Mouse (Mus musculus) forebrain, embryonic 10.5 days (tissue): ENCODE measurements around the gene Btbd9. TPM values are rescaled to one million over a fixed set of nuclear protein-coding genes. Genes with fewer than 3 reads are reported as not detected.
A peak's percentile ranks its signal among the peaks of the same experiment; 100 is the strongest.
"Not testable (repeated sequence)": the region's sequence is repeated elsewhere in the genome, so short reads cannot be mapped to it uniquely, and the experiment has no call there.

ENCODE experiments used
- DNase-seq: peaks from one replicate; pipeline ENCODE4 v3.0.0-alpha.2; 2017; ENCODE audit warnings: low spot score; ENCODE audit errors: extremely low spot score
- H3K27ac ChIP-seq: fragments of 300-500 bp; sonication (generic); 2 replicates; pipeline ENCODE4 v1.5.1; 2016; ENCODE audit warnings: mild to moderate bottlenecking
- H3K27me3 ChIP-seq: fragments of 300-500 bp; sonication (generic); 2 replicates; pipeline ENCODE4 v1.6.1; 2016; ENCODE audit warnings: mild to moderate bottlenecking; ENCODE audit not compliant: poor library complexity, severe bottlenecking
- H3K36me3 ChIP-seq: fragments of 300-500 bp; sonication (generic); replicated peaks from 2 replicates; pipeline ENCODE4 v1.6.1; 2016; ENCODE audit warnings: mild to moderate bottlenecking, moderate library complexity
- H3K4me1 ChIP-seq: fragments of 300-500 bp; sonication (generic); 2 replicates; pipeline ENCODE4 v1.6.1; 2016
- H3K4me3 ChIP-seq: fragments of 300-500 bp; sonication (generic); 2 replicates; pipeline ENCODE4 v1.5.1; 2016; ENCODE audit warnings: mild to moderate bottlenecking, moderate library complexity
- H3K9me3 ChIP-seq: fragments of 300-500 bp; sonication (generic); 2 replicates; pipeline ENCODE4 v1.6.1; 2016; ENCODE audit warnings: mild to moderate bottlenecking, moderate library complexity
- WGBS: fragments of 180-500 bp; shearing (Covaris S2); methylation state at CpG from one replicate; pipeline ENCODE4 v1.1.7; 2016; 5-methylcytosine and 5-hydroxymethylcytosine counted together
- polyA plus RNA-seq: library from polyadenylated mRNA; unstranded; fragments of >200 nt; fragmentation: Nextera tagmentation; extraction: Ambion mirVana; gene quantifications from 2 replicates; pipeline ENCODE4 v1.2.1, GENCODE M21; 2016

Gene Btbd9
- polyA plus RNA-seq, 1 experiment from 2014 or later, result 57.8 TPM

- 75% methylated on average over 4 of the region's 4 CpGs for WGBS
- Histone ChIP-seq H3K4me1 (peaks cover 14% of the 10 kb centered on the region; the same call in 1 of the 2 replicates), H3K36me3 (peaks cover 8% of the 10 kb centered on the region), H3K4me3 (no peak overlapping the region), H3K27ac (no peak overlapping the region), H3K9me3 (no peaks in the 10 kb centered on the region), H3K27me3 (no peaks in the 10 kb centered on the region)
- DNase-seq, result no peak
Measured at GRCm38 (mm10) chr17:30530542-30530940, 45.7 kb downstream of the Btbd9 start.

- no peaks in the 10 kb centered on the region for H3K9me3 ChIP-seq
- peaks cover 17% of the 10 kb centered on the region; the same call in 1 of the 2 replicates for H3K4me1 ChIP-seq
- WGBS, result 82% methylated on average over 12 of the region's 12 CpGs
- H3K4me3 ChIP-seq, result no peak overlapping the region
- peaks cover 8% of the 10 kb centered on the region for H3K36me3 ChIP-seq
- no peak overlapping the region for H3K27ac ChIP-seq
- DNase-seq, result no peak
- no peaks in the 10 kb centered on the region for H3K27me3 ChIP-seq
Measured at GRCm38 (mm10) chr17:30529632-30530541, 46.4 kb downstream of the Btbd9 start.

- Histone ChIP-seq H3K27me3 (no peaks in the 10 kb centered on the region), H3K4me1 (peaks cover 17% of the 10 kb centered on the region; the same call in 1 of the 2 replicates), H3K4me3 (no peak overlapping the region), H3K36me3 (peaks cover 18% of the 10 kb centered on the region), H3K9me3 (no peaks in the 10 kb centered on the region), H3K27ac (peak overlapping the region; percentile 21; the same call in 1 of the 2 replicates)
- no peak for DNase-seq
- WGBS, result 75% methylated on average over 6 of the region's 6 CpGs
Measured at GRCm38 (mm10) chr17:30525405-30526295, 50.6 kb downstream of the Btbd9 start.

- Histone ChIP-seq H3K4me1 (0 out of 2 replicates have a peak, but pooled peaks cover 6% of the 10 kb centered on the region), H3K27ac (no peak overlapping the region), H3K27me3 (no peaks in the 10 kb centered on the region), H3K9me3 (no peaks in the 10 kb centered on the region), H3K4me3 (no peak overlapping the region), H3K36me3 (peaks cover 18% of the 10 kb centered on the region)
- no peak for DNase-seq
- 88% methylated on average over 7 of the region's 7 CpGs for WGBS
Measured at GRCm38 (mm10) chr17:30524451-30524850, 51.8 kb downstream of the Btbd9 start.

GRCm38 (mm10) chr17:30523783-30524182, 52.5 kb downstream of the Btbd9 start:
- Histone ChIP-seq H3K4me3 (no peak overlapping the region), H3K36me3 (peaks cover 18% of the 10 kb centered on the region), H3K9me3 (no peaks in the 10 kb centered on the region), H3K4me1 (0 out of 2 replicates have a peak, but pooled peaks cover 6% of the 10 kb centered on the region), H3K27me3 (no peaks in the 10 kb centered on the region), H3K27ac (no peak overlapping the region)
- 84% methylated on average over 2 of the region's 2 CpGs for WGBS
- DNase-seq, result no peak

- Histone ChIP-seq H3K4me1 (0 out of 2 replicates have a peak, but pooled peaks cover 6% of the 10 kb centered on the region), H3K27ac (no peak overlapping the region), H3K4me3 (no peak overlapping the region), H3K36me3 (peaks cover 18% of the 10 kb centered on the region), H3K9me3 (no peaks in the 10 kb centered on the region), H3K27me3 (no peaks in the 10 kb centered on the region)
- DNase-seq, result no peak
- 96% methylated on average over 9 of the region's 9 CpGs for WGBS
Measured at GRCm38 (mm10) chr17:30522406-30523078, 53.7 kb downstream of the Btbd9 start.

GRCm38 (mm10) chr17:30519172-30519512, 57.1 kb downstream of the Btbd9 start:
- WGBS, result 80% methylated on average over 2 of the region's 2 CpGs
- not testable (repeated sequence) for H3K4me3 ChIP-seq, H3K9me3 ChIP-seq, H3K4me1 ChIP-seq, H3K27ac ChIP-seq, H3K27me3 ChIP-seq, DNase-seq
- H3K36me3 ChIP-seq, result peaks cover 15% of the 10 kb centered on the region

- Histone ChIP-seq H3K27ac (no peak overlapping the region), H3K9me3 (no peaks in the 10 kb centered on the region), H3K4me3 (no peak overlapping the region), H3K27me3 (no peaks in the 10 kb centered on the region), H3K4me1 (no peaks in the 10 kb centered on the region), H3K36me3 (peaks cover 15% of the 10 kb centered on the region)
- WGBS, result 86% methylated on average over 8 of the region's 8 CpGs
- DNase-seq, result no peak
Measured at GRCm38 (mm10) chr17:30518431-30519171, 57.7 kb downstream of the Btbd9 start.

GRCm38 (mm10) chr17:30516580-30517340, 59.5 kb downstream of the Btbd9 start:
- Histone ChIP-seq H3K27ac (no peak overlapping the region), H3K4me3 (no peak overlapping the region), H3K9me3 (no peaks in the 10 kb centered on the region), H3K36me3 (peaks cover 12% of the 10 kb centered on the region), H3K27me3 (no peaks in the 10 kb centered on the region), H3K4me1 (peaks cover 4% of the 10 kb centered on the region)
- 93% methylated on average over 10 of the region's 10 CpGs for WGBS
- DNase-seq, result no peak

GRCm38 (mm10) chr17:30515401-30515800, 60.9 kb downstream of the Btbd9 start:
- peaks cover 9% of the 10 kb centered on the region for H3K4me1 ChIP-seq
- H3K4me3 ChIP-seq, result no peak overlapping the region
- no peaks in the 10 kb centered on the region for H3K9me3 ChIP-seq
- no peak for DNase-seq
- WGBS, result 92% methylated on average over 8 of the region's 8 CpGs
- no peaks in the 10 kb centered on the region for H3K27me3 ChIP-seq
- H3K36me3 ChIP-seq, result peaks cover 14% of the 10 kb centered on the region
- no peak overlapping the region for H3K27ac ChIP-seq

GRCm38 (mm10) chr17:30513034-30513433, 63.3 kb downstream of the Btbd9 start:
- 92% methylated on average over 9 of the region's 9 CpGs for WGBS
- Histone ChIP-seq H3K9me3 (no peaks in the 10 kb centered on the region), H3K27me3 (no peaks in the 10 kb centered on the region), H3K4me1 (peaks cover 30% of the 10 kb centered on the region), H3K36me3 (peaks cover 14% of the 10 kb centered on the region), H3K4me3 (no peak overlapping the region), H3K27ac (no peak overlapping the region)
- no peak for DNase-seq
